Mouse (Mus musculus): ENCODE data around the gene Rrp36.

Gene Rrp36

DNA sequence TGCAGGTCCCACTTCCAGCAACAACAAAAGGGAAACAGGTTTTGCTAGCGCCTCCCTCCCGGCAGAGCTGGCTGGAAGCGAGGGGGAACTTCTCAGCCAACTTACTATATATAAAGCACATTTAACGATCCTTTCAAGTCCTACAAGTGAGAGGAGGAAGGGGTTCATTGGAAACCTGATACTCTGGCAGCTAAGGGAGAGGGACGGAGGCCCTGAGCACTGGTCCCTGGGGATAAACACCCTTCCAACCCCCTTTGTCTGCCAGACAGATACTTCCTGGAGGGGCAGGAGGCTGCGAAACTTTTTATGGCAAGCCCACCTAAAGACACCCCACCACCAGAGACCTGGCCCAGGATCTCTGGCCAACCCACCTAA lies 55.8 kb downstream of the Rrp36 start:
- no peak for DNase-seq (ENCODE audit: low read depth, low spot score)

DNA sequence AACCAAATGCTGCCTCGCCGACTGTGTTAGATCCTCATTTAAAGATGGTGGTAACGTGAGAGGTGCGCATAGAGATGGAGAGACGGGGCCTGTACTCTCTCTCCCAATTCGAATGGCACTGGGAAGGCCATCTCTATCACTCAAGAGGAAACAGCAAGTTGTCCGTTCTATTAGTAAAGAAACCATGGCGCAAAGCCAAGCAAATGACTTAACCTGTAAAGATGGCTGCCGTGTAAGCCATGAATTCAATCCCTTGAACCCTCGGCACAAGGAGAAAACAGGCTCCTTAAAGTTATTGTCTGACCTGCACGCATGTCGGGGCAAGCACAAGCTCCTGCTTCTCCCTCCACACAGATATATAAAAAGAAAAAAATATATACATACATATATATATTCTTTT lies 56.4 kb downstream of the Rrp36 start:
- DNase-seq (ENCODE audit: low read depth, low spot score): no peak

Measured in retina, adult 2 months (tissue).